Mouse (Mus musculus): ENCODE results near the gene Zdhhc25.

DNA sequence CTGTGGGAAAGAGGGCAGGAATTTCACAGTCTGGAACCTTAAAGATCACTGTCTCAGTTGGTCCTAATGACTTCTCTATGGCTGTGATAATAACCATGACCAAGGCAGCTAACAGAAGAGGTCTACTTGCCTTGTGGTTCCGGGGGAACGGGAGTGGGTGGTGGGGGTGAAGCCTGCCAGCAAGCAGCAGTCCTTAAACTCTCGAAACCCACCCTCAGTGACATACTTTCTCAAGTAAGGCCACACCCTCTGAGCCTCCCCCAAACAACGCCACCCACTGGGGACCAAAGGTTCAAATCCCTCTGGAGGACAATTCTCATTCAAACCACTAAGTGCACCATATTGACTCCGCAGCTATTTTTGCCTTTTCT, 5.3 kb downstream of the Zdhhc25 start:
- TF ChIP-seq GATA1 (IDR thresholded peaks at IDR 0.05; ENCODE audit: low read length) (no peak), TAL1 (IDR thresholded peaks at IDR 0.05; ENCODE audit: low read length) (no peak)

All from erythroblast, embryonic 14.5 days (primary cell).